Mouse (Mus musculus) skeletal muscle tissue, adult 2 months (tissue): ENCODE measurements around the gene Zmat5.
A peak's percentile ranks its signal among the peaks of the same experiment; 100 is the strongest.

Experiments
- DNase-seq: peaks from one replicate; pipeline ENCODE4 v3.0.0-alpha.2; 2012; ENCODE audit warnings: low read depth, low spot score

Zmat5 gene

GRCm38 (mm10) chr11:4734179-4734578 lies 29.7 kb downstream of the Zmat5 start:
- DNase-seq: no peak

- no peak for DNase-seq
These were observed 31.9 kb downstream of the Zmat5 start for GRCm38 (mm10) chr11:4736355-4736754.

- no peak for DNase-seq
These were observed 33.2 kb downstream of the Zmat5 start for GRCm38 (mm10) chr11:4737682-4738081.

GRCm38 (mm10) chr11:4738719-4739118 lies 34.2 kb downstream of the Zmat5 start:
- DNase-seq: no peak

- DNase-seq: no peak
These were observed 36.3 kb downstream of the Zmat5 start for GRCm38 (mm10) chr11:4740785-4741184.

- DNase-seq: no peak
These were observed 40.2 kb downstream of the Zmat5 start for GRCm38 (mm10) chr11:4744691-4745090.

- no peak for DNase-seq
These were observed 41.5 kb downstream of the Zmat5 start for GRCm38 (mm10) chr11:4745969-4746368.

GRCm38 (mm10) chr11:4746733-4747132 lies 42.3 kb downstream of the Zmat5 start, which contains the start of gene Cabp7:
TSS of gene Cabp7 (minus strand) at chr11:4746778.
- DNase-seq: no peak

GRCm38 (mm10) chr11:4747285-4747684 lies 42.8 kb downstream of the Zmat5 start:
- DNase-seq: no peak

- DNase-seq: no peak
These were observed 45.8 kb downstream of the Zmat5 start for GRCm38 (mm10) chr11:4750263-4750662.

GRCm38 (mm10) chr11:4752836-4753235 lies 48.4 kb downstream of the Zmat5 start:
- no peak for DNase-seq

- DNase-seq: no peak
These were observed 49.6 kb downstream of the Zmat5 start for GRCm38 (mm10) chr11:4754036-4754435.

- no peak for DNase-seq
These were observed 50.4 kb downstream of the Zmat5 start for GRCm38 (mm10) chr11:4754867-4755266.

- no peak for DNase-seq
These were observed 52.0 kb downstream of the Zmat5 start for GRCm38 (mm10) chr11:4756460-4756859.

GRCm38 (mm10) chr11:4756984-4757788 lies 52.7 kb downstream of the Zmat5 start:
- no peak for DNase-seq

GRCm38 (mm10) chr11:4757789-4758158 lies 53.3 kb downstream of the Zmat5 start:
- DNase-seq: no peak

GRCm38 (mm10) chr11:4760438-4760837 lies 56.0 kb downstream of the Zmat5 start:
- DNase-seq: no peak

- no peak for DNase-seq
These were observed 57.5 kb downstream of the Zmat5 start for GRCm38 (mm10) chr11:4761991-4762390.

- DNase-seq: no peak
These were observed 58.0 kb downstream of the Zmat5 start for GRCm38 (mm10) chr11:4762511-4762910.

GRCm38 (mm10) chr11:4763631-4764030 lies 59.2 kb downstream of the Zmat5 start:
- no peak for DNase-seq

- no peak for DNase-seq
These were observed 60.0 kb downstream of the Zmat5 start for GRCm38 (mm10) chr11:4764476-4764875.

GRCm38 (mm10) chr11:4768399-4768798 lies 63.9 kb downstream of the Zmat5 start:
- no peak for DNase-seq

- DNase-seq: no peak
These were observed 64.8 kb downstream of the Zmat5 start for GRCm38 (mm10) chr11:4769293-4769692.

- DNase-seq: peak; percentile 47
These were observed 65.4 kb downstream of the Zmat5 start for GRCm38 (mm10) chr11:4769881-4770280.
